In genomic region chr3:149152312-149152711, GRCm38 (mm10) we compare ENCODE assay signal across 20 mouse cellular contexts.
DNase-seq lines count a peak whose midpoint lies in the region; ATAC-seq lines count a peak whose summit lies in the region.
"Had no signal": no experiment of that assay in that cellular context is flagged by ENCODE, and none has a peak within 500 bp of the region (broad histone marks: within the 10 kb centered on the region; RNA-seq: fewer than 3 reads in every experiment).

No protein-coding gene starts in this region.

- peak; percentile 54 for DNase-seq in midbrain, embryonic 11.5 days (ENCODE audit: low spot score, missing footprints)
- DNase-seq in urinary bladder, postnatal 10 days (ENCODE audit: low spot score), result no peak
- DNase-seq: adrenal gland, adult 2 months; adrenal gland, postnatal 10 days; adrenal gland, postnatal 25 days; cerebellum, adult 11 months; cerebellum, adult 18-20 months; cerebellum, adult 8-10 months; cerebellum, adult 9-11 months; cerebellum, postnatal 14 days; cerebellum, postnatal 36 days; embryo, embryonic 11 days had no signal

- no peak overlapping the region for H3K4me3 ChIP-seq in midbrain, embryonic 11.5 days (ENCODE audit: low read depth, low read length)
- H3K4me3 ChIP-seq in midbrain, embryonic 13.5 days (replicated peaks), result no peak overlapping the region
- no peak overlapping the region for H3K4me3 ChIP-seq in intestine, embryonic 16.5 days (ENCODE audit: low read length)
- H3K4me3 ChIP-seq: embryonic facial prominence, embryonic 13.5 days; embryonic facial prominence, embryonic 15.5 days; forebrain, embryonic 13.5 days; forebrain, embryonic 15.5 days had no signal

- no peaks in the 10 kb centered on the region for H3K4me1 ChIP-seq in midbrain, embryonic 11.5 days (ENCODE audit: control insufficient read depth, insufficient read depth, low read length)
- H3K4me1 ChIP-seq in midbrain, embryonic 13.5 days (replicated peaks), result no peaks in the 10 kb centered on the region
- 0 out of 2 replicates have a peak, but pooled peaks cover 2% of the 10 kb centered on the region for H3K4me1 ChIP-seq in intestine, embryonic 16.5 days (ENCODE audit: control insufficient read depth, insufficient read depth, low read length)
- H3K4me1 ChIP-seq: embryonic facial prominence, embryonic 13.5 days; embryonic facial prominence, embryonic 15.5 days; forebrain, embryonic 13.5 days had no signal

- no peaks in the 10 kb centered on the region for H3K27me3 ChIP-seq in midbrain, embryonic 11.5 days (ENCODE audit: control insufficient read depth, insufficient read depth, low read length)
- H3K27me3 ChIP-seq in midbrain, embryonic 13.5 days, result no peaks in the 10 kb centered on the region
- H3K27me3 ChIP-seq in intestine, embryonic 16.5 days (replicated peaks; ENCODE audit: control insufficient read depth, insufficient read depth, low read length), result no peaks in the 10 kb centered on the region
- H3K27me3 ChIP-seq: embryonic facial prominence, embryonic 13.5 days; embryonic facial prominence, embryonic 15.5 days; forebrain, embryonic 13.5 days; forebrain, embryonic 15.5 days had no signal

- H3K9ac ChIP-seq in midbrain, embryonic 11.5 days (ENCODE audit: low read length), result no peak overlapping the region
- no peak overlapping the region for H3K9ac ChIP-seq in midbrain, embryonic 13.5 days (replicated peaks)
- H3K9ac ChIP-seq in intestine, embryonic 16.5 days (ENCODE audit: low read depth, low read length), result no peak overlapping the region
- H3K9ac ChIP-seq: embryonic facial prominence, embryonic 13.5 days; embryonic facial prominence, embryonic 15.5 days; forebrain, embryonic 13.5 days; forebrain, embryonic 15.5 days; forebrain, postnatal 0 days had no signal

- ATAC-seq in midbrain, embryonic 11.5 days (ENCODE audit: low FRiP score), result no peak
- ATAC-seq in midbrain, embryonic 13.5 days, result no peak
- peak; percentile 77 for ATAC-seq in intestine, embryonic 16.5 days
- ATAC-seq in erythroblast, adult 5-6 weeks (replicated peaks; ENCODE audit: low FRiP score, poor library complexity, severe bottlenecking), result no peak
- ATAC-seq: forebrain, embryonic 13.5 days; forebrain, embryonic 15.5 days; forebrain, postnatal 0 days had no signal

- H3K27ac ChIP-seq in midbrain, embryonic 11.5 days (ENCODE audit: low read depth, low read length), result no peak overlapping the region
- H3K27ac ChIP-seq in midbrain, embryonic 13.5 days, result no peak overlapping the region
- no peak overlapping the region for H3K27ac ChIP-seq in intestine, embryonic 16.5 days (ENCODE audit: low read length)
- H3K27ac ChIP-seq: embryonic facial prominence, embryonic 13.5 days; embryonic facial prominence, embryonic 15.5 days; forebrain, embryonic 13.5 days; forebrain, embryonic 15.5 days had no signal

- H3K36me3 ChIP-seq in midbrain, embryonic 11.5 days (ENCODE audit: control insufficient read depth, insufficient read depth, low read length), result no peaks in the 10 kb centered on the region
- no peaks in the 10 kb centered on the region for H3K36me3 ChIP-seq in midbrain, embryonic 13.5 days
- no peaks in the 10 kb centered on the region for H3K36me3 ChIP-seq in intestine, embryonic 16.5 days (ENCODE audit: control insufficient read depth, insufficient read depth, low read length)
- H3K36me3 ChIP-seq: embryonic facial prominence, embryonic 13.5 days; embryonic facial prominence, embryonic 15.5 days; forebrain, embryonic 15.5 days had no signal

- no peaks in the 10 kb centered on the region for H3K9me3 ChIP-seq in midbrain, embryonic 11.5 days (ENCODE audit: control insufficient read depth, low read length)
- no peaks in the 10 kb centered on the region for H3K9me3 ChIP-seq in midbrain, embryonic 13.5 days
- no peaks in the 10 kb centered on the region for H3K9me3 ChIP-seq in intestine, embryonic 16.5 days (ENCODE audit: control insufficient read depth, low read length)
- H3K9me3 ChIP-seq: embryonic facial prominence, embryonic 13.5 days; embryonic facial prominence, embryonic 15.5 days; forebrain, embryonic 13.5 days; forebrain, embryonic 15.5 days had no signal

- H3K4me2 ChIP-seq in midbrain, embryonic 11.5 days, result no peak overlapping the region
- no peak overlapping the region for H3K4me2 ChIP-seq in midbrain, embryonic 13.5 days (replicated peaks)
- H3K4me2 ChIP-seq in intestine, embryonic 16.5 days (ENCODE audit: low read depth, low read length), result no peak overlapping the region
- H3K4me2 ChIP-seq: embryonic facial prominence, embryonic 13.5 days; embryonic facial prominence, embryonic 15.5 days; forebrain, embryonic 13.5 days; forebrain, embryonic 15.5 days had no signal

- WGBS in midbrain, embryonic 11.5 days, result 80% methylated on average over 4 of the region's 4 CpGs
- WGBS in midbrain, embryonic 13.5 days, result 83% methylated on average over 4 of the region's 4 CpGs
- WGBS in intestine, embryonic 16.5 days, result 62% methylated on average over 4 of the region's 4 CpGs
